Mouse (Mus musculus) kidney, adult 2 months (tissue): ENCODE results near the gene Aqp5. TPM values are rescaled to one million over a fixed set of nuclear protein-coding genes. Genes with fewer than 3 reads are reported as not detected.

Source experiments
- DNase-seq: peaks from one replicate; pipeline ENCODE4 v3.0.0; 2021
- H3K27ac ChIP-seq: fragments of 200-500 bp; 2 replicates; pipeline ENCODE4 v1.5.1; 2012; ENCODE audit warnings: low read depth, low read length, control low read depth, inconsistent platforms; ENCODE audit not compliant: insufficient read depth
- H3K27me3 ChIP-seq: fragments of 200-500 bp; replicated peaks from 2 replicates; pipeline ENCODE4 v1.6.1; 2012; ENCODE audit warnings: mild to moderate bottlenecking, moderate library complexity, low read length, inconsistent platforms; ENCODE audit not compliant: control insufficient read depth, insufficient read depth
- H3K36me3 ChIP-seq: fragments of 200-500 bp; 2 replicates; pipeline ENCODE4 v1.6.1; 2012; ENCODE audit warnings: mild to moderate bottlenecking, moderate library complexity, low read length, inconsistent platforms; ENCODE audit not compliant: control insufficient read depth, insufficient read depth
- H3K4me1 ChIP-seq: fragments of 200-500 bp; 2 replicates; pipeline ENCODE4 v1.6.1; 2011; ENCODE audit warnings: low read length; ENCODE audit not compliant: control insufficient read depth, insufficient read depth
- H3K4me3 ChIP-seq: fragments of 200-500 bp; 2 replicates; pipeline ENCODE4 v1.5.1; 2011; ENCODE audit warnings: mild to moderate bottlenecking, low read depth, low read length, control low read depth; ENCODE audit not compliant: insufficient read depth
- CTCF ChIP-seq: fragments of 200-500 bp; conservative IDR thresholded peaks from 2 replicates; pipeline ENCODE4 v1.5.1; 2011; ENCODE audit warnings: low read depth, mild to moderate bottlenecking, control low read depth, low read length, moderate library complexity, mixed read lengths; ENCODE audit not compliant: insufficient read depth, insufficient read length
- POLR2A ChIP-seq: fragments of 200-500 bp; IDR thresholded peaks from one replicate; pipeline ENCODE4 v1.6.1; 2011; ENCODE audit warnings: low read depth, low read length, control low read depth
- WGBS: fragments of 180-500 bp; shearing (Covaris S2); methylation state at CpG from one replicate; pipeline ENCODE4 v1.1.7; 2018; 5-methylcytosine and 5-hydroxymethylcytosine counted together
- polyA plus RNA-seq: library from polyadenylated mRNA; depleted of rRNA; stranded (reverse); fragments of >200 nt; gene quantifications from 2 replicates; pipeline ENCODE4 v1.2.3, GENCODE M21; 2012

Gene Aqp5
- polyA plus RNA-seq, 1 experiment = 0.66 TPM

GRCm38 (mm10) chr15:99602206-99602820, 11.7 kb downstream of the Aqp5 start:
- 73% methylated on average over 17 of the region's 17 CpGs for WGBS
- Histone ChIP-seq H3K4me1 (no peaks in the 10 kb centered on the region), H3K27ac (no peak overlapping the region), H3K36me3 (no peaks in the 10 kb centered on the region), H3K4me3 (no peak overlapping the region), H3K27me3 (no peaks in the 10 kb centered on the region)
- TF ChIP-seq CTCF (no peak), POLR2A (no peak)
- no peak for DNase-seq

GRCm38 (mm10) chr15:99603216-99603615, 12.6 kb downstream of the Aqp5 start:
- WGBS = 82% methylated on average over 7 of the region's 7 CpGs
- no peaks in the 10 kb centered on the region for H3K4me1 ChIP-seq
- H3K27me3 ChIP-seq = no peaks in the 10 kb centered on the region
- TF ChIP-seq POLR2A = no peak
- TF ChIP-seq CTCF = no peak
- no peaks in the 10 kb centered on the region for H3K36me3 ChIP-seq
- no peak overlapping the region for H3K27ac ChIP-seq
- H3K4me3 ChIP-seq = no peak overlapping the region
- DNase-seq = no peak

- no peaks in the 10 kb centered on the region for H3K27me3 ChIP-seq
- no peak for DNase-seq
- H3K4me3 ChIP-seq = no peak overlapping the region
- H3K4me1 ChIP-seq = no peaks in the 10 kb centered on the region
- TF ChIP-seq POLR2A (no peak), CTCF (no peak)
- no peak overlapping the region for H3K27ac ChIP-seq
- 79% methylated on average over 3 of the region's 3 CpGs for WGBS
- H3K36me3 ChIP-seq = no peaks in the 10 kb centered on the region
Measured at GRCm38 (mm10) chr15:99605595-99605994, 15.0 kb downstream of the Aqp5 start.

- DNase-seq = no peak
- 36% methylated on average over 5 of the region's 5 CpGs for WGBS
- H3K27ac ChIP-seq = no peak overlapping the region
- H3K4me1 ChIP-seq = no peaks in the 10 kb centered on the region
- TF ChIP-seq POLR2A (no peak), CTCF (no peak)
- H3K27me3 ChIP-seq = no peaks in the 10 kb centered on the region
- H3K4me3 ChIP-seq = no peak overlapping the region
- H3K36me3 ChIP-seq = no peaks in the 10 kb centered on the region
Measured at GRCm38 (mm10) chr15:99606515-99606914, 15.9 kb downstream of the Aqp5 start.

- Histone ChIP-seq H3K36me3 (no peaks in the 10 kb centered on the region), H3K4me1 (no peaks in the 10 kb centered on the region), H3K27me3 (no peaks in the 10 kb centered on the region), H3K4me3 (no peak overlapping the region), H3K27ac (no peak overlapping the region)
- DNase-seq = no peak
- 32% methylated on average over 10 of the region's 10 CpGs for WGBS
- TF ChIP-seq POLR2A (no peak), CTCF (no peak)
Measured at GRCm38 (mm10) chr15:99607388-99608113, 17.0 kb downstream of the Aqp5 start.

- H3K4me1 ChIP-seq = no peaks in the 10 kb centered on the region
- 79% methylated on average over 13 of the region's 13 CpGs for WGBS
- no peak for DNase-seq
- H3K27ac ChIP-seq = no peak overlapping the region
- no peaks in the 10 kb centered on the region for H3K27me3 ChIP-seq
- no peak for TF ChIP-seq POLR2A
- TF ChIP-seq CTCF = no peak
- H3K4me3 ChIP-seq = no peak overlapping the region
- no peaks in the 10 kb centered on the region for H3K36me3 ChIP-seq
Measured at GRCm38 (mm10) chr15:99608382-99609125, 18.0 kb downstream of the Aqp5 start.

- no peaks in the 10 kb centered on the region for H3K36me3 ChIP-seq
- no peak overlapping the region for H3K4me3 ChIP-seq
- DNase-seq = no peak
- TF ChIP-seq CTCF (no peak), POLR2A (no peak)
- H3K27ac ChIP-seq = no peak overlapping the region
- no peaks in the 10 kb centered on the region for H3K4me1 ChIP-seq
- no peaks in the 10 kb centered on the region for H3K27me3 ChIP-seq
- WGBS = 72% methylated on average over 7 of the region's 7 CpGs
Measured at GRCm38 (mm10) chr15:99611563-99611962, 21.0 kb downstream of the Aqp5 start.
